Mouse (Mus musculus) left cerebral cortex, adult 6 months (tissue): ENCODE data around the gene Acoxl. TPM values are rescaled to one million over a fixed set of nuclear protein-coding genes. Genes with fewer than 3 reads are reported as not detected.

ENCODE experiments used
- long read RNA-seq, 2 experiments: library from polyadenylated mRNA; unstranded; transcript quantifications; one replicate each; pipeline ENCODE4 v2.0.0; 2019 to 2020
- polyA plus RNA-seq: library from polyadenylated mRNA; unstranded; fragments of <200 nt; fragmentation: Nextera tagmentation; gene quantifications from 2 replicates; pipeline ENCODE4 v1.2.3, GENCODE M21; 2021

Gene Acoxl
- polyA plus RNA-seq: 0.17 TPM in 1 of 2 replicates, not detected in the other
- long read RNA-seq, experiment 1: 0 reads
- long read RNA-seq, experiment 2: 0 reads

GRCm38 (mm10) chr2:127838576-127838975 is at the start of gene Acoxl:
Gene Acoxl, plus strand, starts transcription at chr2:127838876.

GRCm38 (mm10) chr2:127791919-127792603 is 46.6 kb upstream of the Acoxl start, which contains the start of gene Mtln:
Gene Mtln, minus strand, starts transcription at chr2:127792488.

GRCm38 (mm10) chr2:127831401-127832102 is 7.1 kb upstream of the Acoxl start, which contains the start of gene Bub1:
Gene Bub1, minus strand, starts transcription at chr2:127831865.

GRCm38 (mm10) chr2:128125635-128126470 is 287.2 kb downstream of the Acoxl start, which contains the start of gene Bcl2l11:
Gene Bcl2l11, plus strand, starts transcription at chr2:128126038.

Other genes with a start within 250 kb of the Acoxl start
- 101 and 140 TPM in 2 replicates for gene Mal, start 182.2 kb upstream of the Acoxl start, polyA plus RNA-seq
- 0.10 and 0.49 TPM in 2 replicates for gene Mall, start 108.9 kb upstream of the Acoxl start, polyA plus RNA-seq
- gene Nphp1, start 50.0 kb upstream of the Acoxl start, polyA plus RNA-seq: 7.8 and 8.7 TPM in 2 replicates
- gene Mtln, start 46.4 kb upstream of the Acoxl start, polyA plus RNA-seq: 135 and 149 TPM in 2 replicates
- gene Bub1, start 7.0 kb upstream of the Acoxl start, polyA plus RNA-seq: 0.10 and 0.20 TPM in 2 replicates